Mouse (Mus musculus): ENCODE data around the gene Kcnj16. TPM values are rescaled to one million over a fixed set of nuclear protein-coding genes. Genes with fewer than 3 reads are reported as not detected.

Gene Kcnj16
- polyA plus RNA-seq, 1 experiment from 2014 or later = not detected

GRCm38 (mm10) chr11:111064751-111065527, 97.1 kb downstream of the Kcnj16 start:
- Histone ChIP-seq H3K27me3 (ENCODE audit: control insufficient read depth, insufficient read depth, low read length) (0 out of 2 replicates have a peak, but pooled peaks cover 2% of the 10 kb centered on the region), H3K27ac (ENCODE audit: low read depth, low read length) (no peak overlapping the region; the same call in 1 of the 2 replicates), H3K9ac (ENCODE audit: low read depth, low read length) (peak overlapping the region; percentile 57), H3K4me2 (replicated peaks; ENCODE audit: low read depth, low read length) (peak overlapping the region; percentile 89), H3K9me3 (ENCODE audit: control insufficient read depth, low read length) (no peaks in the 10 kb centered on the region), H3K36me3 (ENCODE audit: control insufficient read depth, insufficient read depth, low read length) (no peaks in the 10 kb centered on the region), H3K4me1 (replicated peaks; ENCODE audit: control insufficient read depth, insufficient read depth, low read length) (no peaks in the 10 kb centered on the region), H3K4me3 (ENCODE audit: low read depth, low read length) (peak overlapping the region; percentile 61)
- WGBS = under 1% methylated on average over 25 of the region's 25 CpGs
- DNase-seq (ENCODE audit: low spot score) (peak; percentile 79), ATAC-seq (ENCODE audit: low FRiP score) (peak; percentile 36; the same call in 1 of the 2 replicates)

GRCm38 (mm10) chr11:111065635-111066298, 97.9 kb downstream of the Kcnj16 start, which contains the start of gene Kcnj2:
Gene Kcnj2, plus strand, starts transcription at chr11:111066164.
- WGBS = under 1% methylated on average over 28 of the region's 28 CpGs
- no peak within 1 kb of the TSS; the same call in 1 of the 2 replicates for H3K27ac ChIP-seq (ENCODE audit: low read depth, low read length)
- peak; percentile 99 for ATAC-seq (ENCODE audit: low FRiP score)

GRCm38 (mm10) chr11:111066299-111066691, 98.5 kb downstream of the Kcnj16 start:
- Histone ChIP-seq H3K27ac (ENCODE audit: low read depth, low read length) (no peak overlapping the region), H3K4me1 (replicated peaks; ENCODE audit: control insufficient read depth, insufficient read depth, low read length) (no peaks in the 10 kb centered on the region), H3K27me3 (ENCODE audit: control insufficient read depth, insufficient read depth, low read length) (0 out of 2 replicates have a peak, but pooled peaks cover 2% of the 10 kb centered on the region), H3K9me3 (ENCODE audit: control insufficient read depth, low read length) (no peaks in the 10 kb centered on the region), H3K36me3 (ENCODE audit: control insufficient read depth, insufficient read depth, low read length) (no peaks in the 10 kb centered on the region), H3K4me2 (replicated peaks; ENCODE audit: low read depth, low read length) (peak overlapping the region; percentile 89), H3K9ac (ENCODE audit: low read depth, low read length) (peak overlapping the region; percentile 29; the same call in 1 of the 2 replicates), H3K4me3 (ENCODE audit: low read depth, low read length) (peak overlapping the region; percentile 61)
- ATAC-seq (ENCODE audit: low FRiP score) (peak; percentile 83), DNase-seq (ENCODE audit: low spot score) (no peak)
- 2% methylated on average over 9 of the region's 9 CpGs for whole genome bisulfite sequencing

More at GRCm38 (mm10) chr11:111065635-111066298, 97.9 kb downstream of the Kcnj16 start, which contains the start of gene Kcnj2:
- Histone ChIP-seq H3K4me2 (replicated peaks; ENCODE audit: low read depth, low read length) (peak within 1 kb of the TSS; percentile 89), H3K36me3 (ENCODE audit: control insufficient read depth, insufficient read depth, low read length) (no peaks in the 10 kb centered on the region), H3K27me3 (ENCODE audit: control insufficient read depth, insufficient read depth, low read length) (0 out of 2 replicates have a peak, but pooled peaks cover 2% of the 10 kb centered on the region), H3K9ac (ENCODE audit: low read depth, low read length) (peak within 1 kb of the TSS; percentile 57), H3K4me1 (replicated peaks; ENCODE audit: control insufficient read depth, insufficient read depth, low read length) (no peaks in the 10 kb centered on the region), H3K4me3 (ENCODE audit: low read depth, low read length) (peak within 1 kb of the TSS; percentile 61), H3K9me3 (ENCODE audit: control insufficient read depth, low read length) (no peaks in the 10 kb centered on the region)
- DNase-seq (ENCODE audit: low spot score) = peak; percentile 94

- H3K9ac ChIP-seq (ENCODE audit: low read depth, low read length) = no peak overlapping the region
- no peak overlapping the region for H3K27ac ChIP-seq (ENCODE audit: low read depth, low read length)
- WGBS = 54% methylated on average over 3 of the region's 3 CpGs
- ATAC-seq (ENCODE audit: low FRiP score) (no peak), DNase-seq (ENCODE audit: low spot score) (no peak)
- H3K4me1 ChIP-seq (replicated peaks; ENCODE audit: control insufficient read depth, insufficient read depth, low read length) = no peaks in the 10 kb centered on the region
- no peaks in the 10 kb centered on the region for H3K9me3 ChIP-seq (ENCODE audit: control insufficient read depth, low read length)
- 0 out of 2 replicates have a peak overlapping the region, but pooled peaks have one; percentile 5 for H3K4me2 ChIP-seq (replicated peaks; ENCODE audit: low read depth, low read length)
- H3K4me3 ChIP-seq (ENCODE audit: low read depth, low read length) = no peak overlapping the region
- 0 out of 2 replicates have a peak, but pooled peaks cover 2% of the 10 kb centered on the region for H3K27me3 ChIP-seq (ENCODE audit: control insufficient read depth, insufficient read depth, low read length)
- H3K36me3 ChIP-seq (ENCODE audit: control insufficient read depth, insufficient read depth, low read length) = no peaks in the 10 kb centered on the region
These were observed 100.0 kb downstream of the Kcnj16 start for GRCm38 (mm10) chr11:111067787-111068186.

GRCm38 (mm10) chr11:111070460-111070859, 102.6 kb downstream of the Kcnj16 start:
- Histone ChIP-seq H3K27ac (ENCODE audit: low read depth, low read length) (no peak overlapping the region), H3K9me3 (ENCODE audit: control insufficient read depth, low read length) (no peaks in the 10 kb centered on the region), H3K9ac (ENCODE audit: low read depth, low read length) (no peak overlapping the region), H3K4me2 (replicated peaks; ENCODE audit: low read depth, low read length) (no peak overlapping the region), H3K4me3 (ENCODE audit: low read depth, low read length) (no peak overlapping the region), H3K36me3 (ENCODE audit: control insufficient read depth, insufficient read depth, low read length) (no peaks in the 10 kb centered on the region), H3K4me1 (replicated peaks; ENCODE audit: control insufficient read depth, insufficient read depth, low read length) (no peaks in the 10 kb centered on the region), H3K27me3 (ENCODE audit: control insufficient read depth, insufficient read depth, low read length) (0 out of 2 replicates have a peak, but pooled peaks cover 2% of the 10 kb centered on the region)
- DNase-seq (ENCODE audit: low spot score) = no peak
- ATAC-seq (ENCODE audit: low FRiP score) = no peak

- no peak overlapping the region for H3K4me3 ChIP-seq (ENCODE audit: low read depth, low read length)
- DNase-seq (ENCODE audit: low spot score) = no peak
These were observed 106.3 kb downstream of the Kcnj16 start for GRCm38 (mm10) chr11:111074131-111074530.

More at GRCm38 (mm10) chr11:111074131-111074530, 106.3 kb downstream of the Kcnj16 start:
- H3K4me2 ChIP-seq (replicated peaks; ENCODE audit: low read depth, low read length) = no peak overlapping the region
- H3K27ac ChIP-seq (ENCODE audit: low read depth, low read length) = no peak overlapping the region
- H3K9ac ChIP-seq (ENCODE audit: low read depth, low read length) = no peak overlapping the region
- no peaks in the 10 kb centered on the region for H3K36me3 ChIP-seq (ENCODE audit: control insufficient read depth, insufficient read depth, low read length)
- no peaks in the 10 kb centered on the region for H3K4me1 ChIP-seq (replicated peaks; ENCODE audit: control insufficient read depth, insufficient read depth, low read length)
- no peak for ATAC-seq (ENCODE audit: low FRiP score)
- H3K27me3 ChIP-seq (ENCODE audit: control insufficient read depth, insufficient read depth, low read length) = no peaks in the 10 kb centered on the region
- no peaks in the 10 kb centered on the region for H3K9me3 ChIP-seq (ENCODE audit: control insufficient read depth, low read length)

Other genes with a start within 250 kb of the Kcnj16 start
- gene Kcnj2, start 98.1 kb downstream of the Kcnj16 start, polyA plus RNA-seq (2014; fragmentation: Nextera tagmentation; extraction: Ambion mirVana) = 0.39 and 0.40 TPM in 2 replicates

Measured in hindbrain, embryonic 11.5 days (tissue).